Mouse (Mus musculus) adrenal gland (tissue): ENCODE measurements around the gene Mtmr10.

Experiments
- intact Hi-C: fragments of 180-260 bp; cut with DNase I; formaldehyde crosslinking; loops from one replicate; pipeline ENCODE4 v1.15.1; 2025

The Mtmr10 gene

GRCm38 (mm10) chr7:64290431-64290830 is 3.0 kb downstream of the Mtmr10 start:
- intact Hi-C loops = no loop called here

- intact Hi-C loops = no loop called here
Measured at GRCm38 (mm10) chr7:64291722-64292121, 4.3 kb downstream of the Mtmr10 start.

DNA sequence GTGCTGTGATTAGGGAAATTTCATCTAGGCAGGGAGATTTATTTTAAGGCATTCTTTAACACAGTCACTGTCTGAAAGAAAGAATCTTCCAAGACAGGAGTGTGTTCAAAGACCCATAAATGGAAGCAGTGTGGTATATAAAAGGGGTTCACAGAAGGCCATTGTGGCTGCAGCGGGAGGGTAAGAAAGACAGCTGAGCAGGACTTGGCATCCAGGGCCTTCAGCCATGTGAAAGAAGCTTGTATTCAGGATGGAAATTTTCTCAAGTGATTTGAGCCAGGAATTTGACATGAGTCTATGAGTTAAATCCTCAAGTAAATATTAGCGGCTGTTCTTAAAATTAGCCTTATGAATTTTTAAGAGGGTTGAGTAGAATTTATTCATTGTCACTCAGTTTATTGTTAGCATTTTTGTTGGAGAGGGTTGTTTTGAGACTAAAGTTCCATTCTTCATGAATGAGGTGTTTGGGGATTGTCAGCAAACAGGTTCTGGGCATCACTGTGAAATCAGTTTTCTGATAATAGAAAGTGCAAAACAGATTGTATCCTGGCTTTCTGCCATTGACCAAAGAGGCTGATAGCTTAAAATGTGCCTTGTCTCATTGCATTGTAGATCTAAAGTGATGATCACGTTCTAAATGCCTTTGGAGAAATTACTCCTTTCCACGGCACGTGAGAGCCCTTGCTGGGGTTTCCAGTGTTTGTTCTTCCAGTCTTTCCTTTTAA is 9.0 kb downstream of the Mtmr10 start:
- intact Hi-C loops = no loop called here

DNA sequence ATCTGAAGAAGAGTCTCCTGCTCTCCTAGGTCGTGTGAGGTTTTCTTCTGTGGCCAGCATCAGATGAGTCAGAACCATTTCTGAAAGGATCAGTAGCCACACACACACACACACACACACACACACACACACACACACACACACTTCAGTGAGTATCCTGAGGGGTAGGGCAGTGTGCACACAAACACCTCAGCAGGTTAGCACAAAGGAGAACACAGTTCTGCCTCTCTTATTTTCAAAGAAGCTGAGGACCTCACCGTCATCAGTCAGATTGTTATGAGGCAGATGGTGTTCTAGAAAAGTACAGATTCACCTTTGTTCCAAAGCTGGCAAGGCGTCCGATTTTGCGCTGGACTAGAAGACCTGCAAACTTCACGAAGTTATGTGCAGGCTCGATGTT is 22.8 kb downstream of the Mtmr10 start:
- intact Hi-C loops = no loop called here

DNA sequence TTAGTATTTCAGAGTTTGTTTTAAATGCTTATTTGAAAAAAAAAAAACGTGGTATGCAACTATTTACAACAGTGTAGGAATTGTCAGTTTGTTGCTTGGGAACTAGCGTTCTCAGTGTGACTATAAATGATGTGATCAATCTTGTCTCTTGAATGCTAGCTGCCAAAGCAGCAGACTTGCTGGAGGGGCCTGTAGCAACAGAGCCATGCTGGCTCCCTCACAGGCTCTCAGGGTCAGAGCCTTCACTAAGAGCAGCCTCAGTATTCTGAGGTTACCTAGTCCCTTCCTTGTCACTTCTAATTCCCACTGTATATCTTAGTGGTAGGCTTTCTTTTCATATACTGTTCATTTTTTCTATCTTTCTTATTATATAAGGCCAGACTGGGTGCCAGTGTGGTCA is 23.3 kb downstream of the Mtmr10 start:
- intact Hi-C loops = no loop called here

GRCm38 (mm10) chr7:64312811-64313210 is 25.4 kb downstream of the Mtmr10 start:
- intact Hi-C loops = no loop called here

DNA sequence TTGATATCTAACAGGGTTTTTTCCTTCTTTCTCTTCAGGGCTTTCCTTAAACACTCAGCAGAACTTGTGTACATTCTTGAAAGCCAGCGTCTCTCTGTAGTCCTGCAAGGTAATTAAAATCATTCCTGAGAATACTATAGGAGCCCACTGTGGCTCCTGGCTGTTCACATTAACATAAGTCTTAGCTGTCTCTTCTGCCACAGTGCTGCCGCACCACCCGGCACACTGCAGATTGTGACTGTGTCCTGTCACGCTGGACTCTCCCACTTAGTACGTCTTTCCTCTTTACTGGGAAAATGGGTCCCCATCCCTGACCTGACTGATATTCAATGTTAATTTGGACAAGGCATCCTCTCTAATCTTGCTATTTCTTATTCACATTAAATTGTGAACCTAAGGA is 33.7 kb downstream of the Mtmr10 start:
- intact Hi-C loops = no loop called here

DNA sequence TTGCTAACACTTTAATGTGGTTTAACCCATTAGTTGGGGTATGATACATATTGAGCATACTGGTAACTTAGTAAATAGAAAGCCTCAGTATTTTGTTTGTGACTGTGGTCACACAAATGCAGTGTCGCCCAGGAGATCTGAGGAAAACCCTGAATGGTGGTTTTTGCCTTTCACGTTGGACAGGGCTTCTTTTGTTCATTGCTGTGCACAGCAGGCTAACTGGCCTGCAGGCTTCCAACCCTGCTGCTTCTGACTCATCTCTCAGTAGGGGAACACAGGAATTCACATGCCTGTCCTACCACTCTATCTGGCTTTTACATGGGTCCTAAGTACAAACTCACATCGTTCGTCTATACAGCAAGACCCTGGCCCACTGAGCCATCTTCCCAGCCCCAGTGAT is 34.2 kb downstream of the Mtmr10 start:
- intact Hi-C loops = no loop called here

GRCm38 (mm10) chr7:64326892-64327291 is 39.4 kb downstream of the Mtmr10 start:
- intact Hi-C loops = loop anchor here (2.0 to 5.0 kb wide), 2 partner anchors 162 to 575 kb away; no protein-coding TSS in a partner anchor

GRCm38 (mm10) chr7:64327486-64327885 is 40.0 kb downstream of the Mtmr10 start:
- intact Hi-C loops = loop anchor here (2.0 to 5.0 kb wide), 2 partner anchors 163 to 575 kb away; no protein-coding TSS in a partner anchor

DNA sequence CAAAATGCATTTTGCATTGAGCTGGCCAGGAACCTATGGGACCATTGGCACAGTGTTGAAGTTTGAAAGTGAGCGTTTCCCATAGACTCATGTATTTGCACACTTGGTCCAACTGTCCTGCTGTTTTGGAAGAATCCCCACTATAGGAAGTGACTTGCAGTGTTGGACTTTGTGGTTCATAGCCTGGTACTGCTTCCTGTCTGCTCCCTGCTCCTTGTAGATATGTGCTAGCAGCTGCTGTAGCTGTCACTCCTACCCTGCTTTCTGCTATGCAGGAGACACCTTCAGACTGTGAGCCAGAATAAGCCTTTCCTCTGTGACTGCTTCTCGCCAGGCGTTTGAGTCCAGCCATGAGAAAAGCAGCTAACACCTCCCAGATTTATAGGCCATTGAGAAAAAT is 43.9 kb downstream of the Mtmr10 start:
- intact Hi-C loops = no loop called here

DNA sequence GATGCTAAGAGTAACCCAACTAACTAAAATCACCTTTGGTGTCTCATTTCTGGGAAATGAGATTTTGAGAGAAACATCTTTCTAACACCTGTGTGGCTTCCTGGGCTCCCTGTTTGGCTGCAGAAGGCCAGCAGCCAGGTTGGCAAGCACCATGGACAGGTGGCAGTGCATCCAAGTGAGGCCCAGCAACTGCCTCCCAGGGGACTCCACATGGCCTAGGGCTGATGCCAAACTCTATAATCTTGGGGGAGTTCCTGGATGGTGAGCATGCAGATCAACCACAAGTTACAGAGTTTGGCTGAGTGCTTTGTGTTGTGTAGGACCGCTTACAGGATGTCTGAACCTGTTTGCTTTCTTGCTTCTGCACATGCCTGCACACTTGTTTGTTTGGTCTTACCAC is 45.2 kb downstream of the Mtmr10 start:
- intact Hi-C loops = no loop called here

DNA sequence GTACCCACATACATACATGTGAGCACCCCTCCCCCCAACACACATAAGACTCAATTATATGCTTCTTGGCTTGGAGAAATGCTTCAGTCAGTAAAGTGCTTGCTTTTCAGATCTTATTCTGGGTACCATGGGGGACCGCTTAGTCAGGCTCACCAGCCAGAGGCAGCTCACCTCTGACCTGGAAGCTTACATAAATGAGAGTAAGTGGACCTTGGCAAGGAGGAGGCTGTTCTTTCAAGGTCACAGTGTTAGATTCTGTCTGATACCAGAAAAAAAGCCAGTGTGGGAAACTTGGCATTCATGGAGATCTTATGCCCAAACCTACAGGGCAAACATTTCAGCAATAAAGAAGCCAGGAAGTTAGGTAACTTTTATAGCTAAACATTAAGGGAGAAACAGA is 60.4 kb downstream of the Mtmr10 start:
- intact Hi-C loops = no loop called here

DNA sequence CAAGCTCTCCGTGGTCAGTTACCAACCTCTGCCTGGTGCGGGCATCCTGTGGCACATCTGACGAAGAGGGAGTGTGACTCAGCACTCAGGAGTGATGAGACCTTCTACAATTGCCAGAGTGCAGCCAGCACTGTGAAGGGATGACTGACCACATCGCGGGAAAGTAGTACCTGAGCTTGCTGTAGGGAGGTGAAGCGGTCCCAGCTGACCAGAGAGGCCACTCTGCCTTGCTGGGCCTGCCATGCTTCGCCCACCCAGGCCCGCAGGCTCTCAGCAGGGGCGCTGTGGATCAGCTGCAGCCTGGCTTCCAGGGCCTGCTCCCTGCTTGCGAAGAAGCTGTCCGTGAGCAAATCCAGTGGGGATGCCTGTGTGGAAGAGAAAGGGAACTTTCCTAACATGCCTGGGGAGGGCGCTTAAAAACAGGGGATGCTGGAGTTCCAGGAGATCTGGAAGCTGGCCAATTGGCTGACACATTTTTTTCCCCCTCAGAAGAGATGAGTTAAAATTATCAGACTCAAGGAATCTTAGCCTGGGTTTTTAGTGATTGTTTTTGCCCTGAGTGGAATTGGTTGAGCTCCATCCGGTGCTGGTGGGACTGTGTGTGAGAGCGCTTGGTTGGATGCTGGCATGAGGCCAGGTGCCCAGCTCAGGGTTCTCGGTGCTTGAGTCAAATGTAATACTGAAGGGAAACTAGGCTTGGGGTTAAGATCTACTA is 61.9 kb downstream of the Mtmr10 start:
- intact Hi-C loops = no loop called here

- intact Hi-C loops = no loop called here
Measured at GRCm38 (mm10) chr7:64351087-64351486, 63.6 kb downstream of the Mtmr10 start.

- intact Hi-C loops = no loop called here
Measured at GRCm38 (mm10) chr7:64354206-64354605, 66.8 kb downstream of the Mtmr10 start.

- intact Hi-C loops = no loop called here
Measured at GRCm38 (mm10) chr7:64356661-64357060, 69.2 kb downstream of the Mtmr10 start.

DNA sequence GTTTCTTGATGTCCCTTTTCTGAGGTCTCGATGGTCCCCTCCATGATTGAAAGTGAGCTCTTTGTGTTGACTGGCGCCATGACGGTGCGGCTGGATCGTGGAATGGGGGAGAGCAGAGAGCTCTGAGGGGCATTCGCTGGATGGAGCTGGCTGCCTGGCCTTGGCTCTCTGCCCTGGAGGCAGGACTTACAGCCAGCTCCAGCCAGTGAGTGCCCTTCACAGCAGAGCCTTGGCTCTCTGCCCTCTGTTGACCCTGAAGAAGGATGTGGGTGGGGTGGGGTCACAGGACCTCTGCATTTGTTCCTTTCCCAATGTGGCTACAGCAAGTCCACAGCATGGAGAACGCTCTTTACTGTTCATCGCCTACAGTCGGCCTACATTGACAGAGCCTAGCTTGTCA is 70.0 kb downstream of the Mtmr10 start:
- intact Hi-C loops = no loop called here

DNA sequence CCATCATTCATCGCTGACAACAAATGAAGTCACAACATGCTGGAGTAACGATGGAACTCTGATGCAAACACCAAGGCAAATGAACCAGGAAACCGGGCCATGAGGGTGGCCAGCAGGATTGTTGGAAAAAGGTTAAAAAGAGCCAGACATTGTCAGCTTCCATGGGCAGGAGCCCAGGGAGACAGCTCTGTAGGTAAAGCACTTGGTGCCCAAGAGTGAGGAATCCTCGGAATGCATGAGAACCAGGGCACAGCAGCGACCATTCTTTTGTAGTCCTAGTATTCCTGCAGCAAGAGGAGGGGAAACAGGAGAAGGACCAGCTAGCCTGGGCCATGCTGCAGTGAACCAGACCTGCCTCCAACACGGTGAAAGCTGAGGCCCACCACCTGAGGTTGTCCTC is 71.2 kb downstream of the Mtmr10 start:
- intact Hi-C loops = no loop called here

GRCm38 (mm10) chr7:64359943-64360585 is 72.6 kb downstream of the Mtmr10 start:
- intact Hi-C loops = no loop called here

- intact Hi-C loops = no loop called here
Measured at GRCm38 (mm10) chr7:64360586-64360945, 73.1 kb downstream of the Mtmr10 start.

DNA sequence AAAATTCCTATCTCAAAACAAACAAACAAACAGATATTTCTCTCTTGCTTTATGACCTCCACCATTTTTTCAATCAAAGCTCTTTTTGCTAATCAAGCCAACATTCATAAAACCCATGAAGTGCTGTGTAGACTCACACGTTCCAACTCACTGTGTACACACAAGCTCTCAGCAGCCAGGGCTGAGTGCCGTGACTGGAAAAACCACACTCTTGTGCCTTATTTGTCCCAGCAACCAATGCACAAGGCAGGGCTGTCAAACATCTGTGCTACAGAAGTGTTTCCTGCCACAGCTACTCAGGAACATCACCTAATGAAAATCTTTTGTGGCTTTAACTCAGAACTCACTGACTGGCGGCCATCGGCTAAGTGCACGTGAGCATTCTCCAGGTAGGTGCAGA is 78.4 kb downstream of the Mtmr10 start:
- intact Hi-C loops = no loop called here
